Mouse (Mus musculus) megakaryocyte, embryonic 14.5 days (primary cell): ENCODE results near the gene Rce1. TPM values are rescaled to one million over a fixed set of nuclear protein-coding genes. Genes with fewer than 3 reads are reported as not detected.
A peak's percentile ranks its signal among the peaks of the same experiment; 100 is the strongest.

Experiments
- H3K27me3 ChIP-seq: replicated peaks from 2 replicates; pipeline ENCODE3; 2012; ENCODE audit warnings: inconsistent platforms
- H3K36me3 ChIP-seq: replicated peaks from 2 replicates; pipeline ENCODE3; 2012; ENCODE audit warnings: low read length, inconsistent platforms, mixed read lengths
- H3K4me1 ChIP-seq: 2 replicates; pipeline ENCODE4 v1.6.1; 2012; ENCODE audit warnings: inconsistent platforms
- H3K4me3 ChIP-seq: replicated peaks from 2 replicates; pipeline ENCODE3; 2012; ENCODE audit warnings: moderate library complexity, mild to moderate bottlenecking, inconsistent platforms
- H3K9me3 ChIP-seq: 2 replicates; pipeline ENCODE4 v1.6.1; 2012; ENCODE audit warnings: inconsistent platforms
- FLI1 ChIP-seq: IDR thresholded peaks from 2 replicates; pipeline ENCODE4 v1.6.1; 2012; ENCODE audit warnings: low read length, inconsistent platforms, mixed read lengths
- GATA1 ChIP-seq: IDR thresholded peaks from 3 replicates; pipeline ENCODE4 v1.6.1; 2012; ENCODE audit warnings: mixed read lengths, low read length, inconsistent platforms, borderline replicate concordance
- polyA plus RNA-seq: library from polyadenylated mRNA; stranded (reverse); fragments of >175 nt; gene quantifications from 2 replicates; pipeline ENCODE4 v1.2.3, GENCODE M21; 2012; ENCODE audit warnings: low replicate concordance; ENCODE audit not compliant: insufficient read depth

Gene Rce1
- polyA plus RNA-seq = 17.9 and 27.3 TPM in 2 replicates

DNA sequence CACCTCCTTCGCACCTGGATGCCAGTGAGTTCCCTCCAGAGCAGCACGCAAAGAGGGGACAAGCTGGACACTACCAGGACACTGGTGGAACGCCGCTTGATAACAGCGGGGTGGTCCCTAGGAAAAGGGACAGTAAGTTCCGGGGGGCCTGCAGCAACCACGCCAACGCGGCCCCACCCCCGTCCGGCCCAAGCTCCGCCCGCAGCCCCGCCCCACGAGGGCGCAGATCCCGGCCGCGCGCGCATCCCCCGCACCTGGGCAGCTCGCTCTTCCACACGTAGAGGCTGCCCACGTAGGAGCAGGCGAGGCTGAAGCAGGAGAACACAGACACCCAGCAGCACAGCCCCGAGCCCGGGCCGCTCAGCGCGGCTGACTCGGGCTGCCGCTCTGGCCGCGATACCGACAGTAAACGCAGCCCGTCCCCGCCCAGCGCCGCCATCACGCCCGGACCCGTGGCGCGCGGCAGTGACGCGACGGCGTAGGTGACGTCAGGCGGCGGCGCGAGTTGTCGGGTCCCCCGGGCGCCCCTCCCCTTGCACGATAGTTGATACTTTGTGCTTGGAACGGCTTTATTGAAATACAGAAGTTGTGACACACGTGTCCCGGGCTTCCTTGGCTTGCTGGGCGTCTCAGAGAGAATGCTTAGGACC lies at the start of gene Rce1:
Rce1 (minus strand) TSS at position 463 of the 650 bp plus-strand sequence.
- TF ChIP-seq FLI1 (no peak), GATA1 (no peak)
- peak within 1 kb of the TSS; percentile 98 for H3K4me3 ChIP-seq
- peaks cover 37% of the 10 kb centered on the region for H3K36me3 ChIP-seq
- peaks cover 30% of the 10 kb centered on the region for H3K4me1 ChIP-seq
- no peaks in the 10 kb centered on the region for H3K9me3 ChIP-seq
- H3K27me3 ChIP-seq = no peaks in the 10 kb centered on the region

DNA sequence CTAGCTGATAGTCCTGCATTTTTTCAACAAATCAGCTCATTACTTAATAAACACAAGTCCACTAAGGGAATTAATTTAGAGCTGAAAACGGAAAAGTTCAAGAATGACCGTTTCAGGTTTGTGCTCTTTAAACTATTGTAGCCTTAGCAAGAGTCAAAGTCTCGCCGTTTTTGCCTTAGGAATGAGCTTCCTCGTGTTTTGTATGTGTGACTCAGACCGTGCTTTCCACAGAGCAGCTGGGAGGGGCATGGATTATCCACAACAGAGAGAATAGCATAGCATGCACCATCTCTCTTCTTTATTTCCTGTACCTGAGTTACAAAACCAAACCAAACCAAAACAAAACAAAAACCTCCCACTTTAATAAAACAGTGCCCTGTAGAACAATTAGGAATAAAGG lies 47.0 kb upstream of the Rce1 start:
- Histone ChIP-seq H3K4me1 (no peaks in the 10 kb centered on the region), H3K36me3 (no peaks in the 10 kb centered on the region), H3K9me3 (no peaks in the 10 kb centered on the region), H3K4me3 (no peak overlapping the region), H3K27me3 (peaks cover 21% of the 10 kb centered on the region)
- TF ChIP-seq FLI1 = no peak
- no peak for TF ChIP-seq GATA1

DNA sequence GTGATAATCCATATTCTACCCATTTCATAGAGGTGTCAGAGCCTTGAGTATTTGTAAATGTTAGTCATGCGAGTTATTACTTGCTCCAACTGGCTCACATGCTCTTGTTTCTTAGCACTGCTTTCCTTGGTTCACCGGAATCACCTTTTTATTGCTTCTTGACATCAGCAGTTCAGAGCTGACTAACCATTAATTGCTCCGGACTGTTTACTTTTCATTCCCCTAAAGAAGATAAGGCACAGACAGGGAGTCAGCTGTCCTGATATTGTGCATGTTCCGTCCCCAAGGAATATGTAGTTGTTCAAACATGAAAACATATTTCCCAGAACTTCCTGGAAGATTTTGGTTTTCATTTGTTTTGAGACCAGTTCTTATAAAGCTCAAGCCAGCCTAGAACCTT lies 45.3 kb upstream of the Rce1 start:
- Histone ChIP-seq H3K4me3 (no peak overlapping the region), H3K4me1 (no peaks in the 10 kb centered on the region), H3K9me3 (no peaks in the 10 kb centered on the region), H3K27me3 (peaks cover 24% of the 10 kb centered on the region), H3K36me3 (no peaks in the 10 kb centered on the region)
- TF ChIP-seq FLI1 (no peak), GATA1 (no peak)

DNA sequence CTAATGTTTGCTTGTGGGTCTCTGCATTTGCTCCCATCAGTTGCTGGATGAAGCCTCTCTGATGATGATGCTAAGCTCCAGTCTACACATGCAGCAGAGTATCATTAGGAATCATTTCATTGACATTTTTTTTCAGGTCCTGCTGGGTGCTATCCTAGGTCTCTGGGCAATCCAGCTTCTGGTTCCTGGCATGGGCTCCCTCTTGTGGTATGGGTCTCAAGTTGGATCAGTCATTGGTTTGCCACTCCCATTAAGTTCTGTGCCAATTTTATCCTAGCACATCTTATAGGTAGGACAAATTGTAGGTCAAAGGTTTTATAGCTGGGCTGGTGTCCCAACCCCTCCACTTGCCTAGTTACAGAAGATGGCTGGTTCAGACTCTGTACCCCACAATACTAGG lies 41.4 kb upstream of the Rce1 start:
- Histone ChIP-seq H3K4me3 (no peak overlapping the region), H3K27me3 (peaks cover 28% of the 10 kb centered on the region), H3K4me1 (no peaks in the 10 kb centered on the region), H3K9me3 (no peaks in the 10 kb centered on the region), H3K36me3 (no peaks in the 10 kb centered on the region)
- TF ChIP-seq GATA1 (no peak), FLI1 (no peak)

DNA sequence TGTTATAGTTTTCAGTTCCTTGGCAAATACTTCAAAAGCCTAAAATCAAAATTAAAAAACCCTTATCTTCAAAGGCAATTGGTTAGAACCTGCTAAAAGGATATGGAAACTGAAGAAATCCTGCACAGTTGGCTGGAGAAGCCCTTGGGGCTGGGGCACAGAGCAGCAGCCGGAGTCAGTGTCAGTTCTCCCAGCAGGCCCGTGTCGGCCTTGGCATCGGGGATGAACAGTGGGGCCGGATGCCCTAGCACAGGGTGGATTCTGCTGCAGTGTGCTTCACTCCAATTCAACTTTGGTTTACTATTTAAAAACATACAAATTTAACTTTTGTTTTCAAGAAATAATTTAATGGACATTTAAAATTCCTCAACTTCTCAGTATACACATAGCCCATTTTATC lies 32.7 kb upstream of the Rce1 start:
- H3K4me3 ChIP-seq = no peak overlapping the region
- H3K9me3 ChIP-seq = no peaks in the 10 kb centered on the region
- peaks cover 14% of the 10 kb centered on the region for H3K27me3 ChIP-seq
- TF ChIP-seq FLI1 (no peak), GATA1 (no peak)
- H3K36me3 ChIP-seq = no peaks in the 10 kb centered on the region
- no peaks in the 10 kb centered on the region for H3K4me1 ChIP-seq

DNA sequence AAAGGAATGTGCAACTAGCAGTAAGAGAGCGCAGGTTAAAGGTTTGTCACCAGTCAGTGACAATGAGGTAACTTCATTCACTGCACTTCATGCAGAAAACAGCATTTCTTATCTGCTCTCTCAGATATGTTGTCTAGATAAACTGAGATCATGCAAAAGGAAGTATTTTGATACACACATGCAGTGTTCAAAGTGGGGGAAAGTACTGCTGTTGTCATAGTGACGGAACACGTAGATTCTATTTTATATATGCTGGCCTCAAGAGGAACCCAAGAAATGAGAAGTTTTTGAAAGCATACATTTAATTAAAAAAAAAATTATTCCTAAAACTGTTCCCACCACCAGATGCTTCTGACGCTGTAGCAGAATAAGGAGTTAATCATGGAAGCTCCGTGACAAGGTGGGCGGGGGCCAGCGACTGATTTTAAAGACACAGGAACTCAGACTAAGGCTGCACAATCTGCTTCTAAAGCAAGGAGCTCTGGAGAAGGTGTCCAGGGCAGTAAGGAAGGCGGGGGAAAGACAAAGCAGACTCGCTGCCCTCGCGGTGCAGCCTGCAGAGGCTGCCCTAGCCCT lies 21.6 kb upstream of the Rce1 start:
- TF ChIP-seq FLI1 (no peak), GATA1 (no peak)
- Histone ChIP-seq H3K36me3 (no peaks in the 10 kb centered on the region), H3K4me3 (no peak overlapping the region), H3K4me1 (no peaks in the 10 kb centered on the region), H3K27me3 (peaks cover 45% of the 10 kb centered on the region), H3K9me3 (no peaks in the 10 kb centered on the region)

DNA sequence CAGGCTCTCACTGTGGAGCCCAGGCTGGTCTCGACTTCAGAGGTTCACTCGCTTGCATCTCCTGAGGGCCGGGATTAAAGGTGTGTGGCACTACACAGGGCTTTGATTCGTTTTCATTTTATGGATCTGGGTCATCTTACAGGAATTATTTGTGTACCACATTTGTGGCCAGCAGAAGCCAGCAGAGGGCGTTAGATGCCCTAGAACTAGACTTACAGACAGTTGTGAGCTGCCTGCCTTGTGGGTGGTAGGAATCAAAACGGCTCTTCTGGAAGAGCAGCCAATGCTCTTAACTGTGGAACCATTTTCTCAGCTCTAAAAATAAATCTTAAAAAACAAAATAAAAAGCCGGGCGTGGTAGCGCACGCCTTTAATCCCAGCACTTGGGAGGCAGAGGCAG lies 18.8 kb upstream of the Rce1 start:
- Histone ChIP-seq H3K36me3 (no peaks in the 10 kb centered on the region), H3K4me1 (no peaks in the 10 kb centered on the region), H3K9me3 (no peaks in the 10 kb centered on the region), H3K27me3 (peaks cover 44% of the 10 kb centered on the region), H3K4me3 (no peak overlapping the region)
- TF ChIP-seq FLI1 = no peak
- TF ChIP-seq GATA1 = no peak

DNA sequence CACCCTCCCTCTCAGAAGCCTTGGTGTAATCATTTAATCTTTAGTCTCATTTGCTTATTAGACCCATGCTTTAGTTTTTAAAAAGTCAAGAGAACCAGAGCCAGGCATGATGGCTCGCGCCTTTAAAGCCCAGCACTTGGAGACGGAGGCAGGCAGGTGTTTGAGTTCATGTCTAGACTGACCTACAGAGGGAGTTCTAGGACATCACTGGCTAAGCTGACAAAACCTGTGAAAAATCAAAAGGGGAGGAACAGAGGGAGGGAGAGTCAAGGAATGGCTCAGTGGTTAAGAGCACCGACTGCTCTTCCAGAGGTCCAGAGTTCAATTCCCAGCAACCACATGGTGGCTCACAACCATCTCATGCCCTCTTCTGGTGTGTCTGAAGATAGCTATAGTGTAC lies 10.5 kb upstream of the Rce1 start:
- Histone ChIP-seq H3K9me3 (no peaks in the 10 kb centered on the region), H3K4me1 (no peaks in the 10 kb centered on the region), H3K4me3 (no peak overlapping the region), H3K36me3 (no peaks in the 10 kb centered on the region), H3K27me3 (peaks cover 33% of the 10 kb centered on the region)
- TF ChIP-seq FLI1 (no peak), GATA1 (no peak)

DNA sequence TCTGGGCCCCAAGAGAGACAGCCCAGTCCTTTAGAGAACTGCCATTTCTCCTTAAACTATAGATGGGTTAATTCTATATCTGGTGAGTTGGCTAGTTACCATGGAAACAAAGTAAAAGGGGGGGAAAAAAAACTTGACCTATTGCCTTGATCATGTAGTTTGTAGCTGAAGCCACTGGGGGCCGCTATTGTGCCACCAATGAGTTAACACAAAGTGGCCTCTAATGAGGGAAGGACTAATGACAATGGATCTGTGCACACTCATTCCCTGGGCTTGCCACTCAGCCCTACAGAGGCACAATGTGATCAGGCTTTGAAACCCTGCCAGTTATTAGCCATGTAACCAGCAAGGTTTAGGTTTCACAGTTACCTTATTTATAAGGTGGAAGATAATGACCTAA lies 3.4 kb upstream of the Rce1 start:
- no peak overlapping the region for H3K4me3 ChIP-seq
- TF ChIP-seq GATA1 (no peak), FLI1 (no peak)
- peaks cover 2% of the 10 kb centered on the region for H3K27me3 ChIP-seq
- H3K4me1 ChIP-seq = peaks cover 25% of the 10 kb centered on the region
- H3K9me3 ChIP-seq = no peaks in the 10 kb centered on the region
- H3K36me3 ChIP-seq = peaks cover 4% of the 10 kb centered on the region

DNA sequence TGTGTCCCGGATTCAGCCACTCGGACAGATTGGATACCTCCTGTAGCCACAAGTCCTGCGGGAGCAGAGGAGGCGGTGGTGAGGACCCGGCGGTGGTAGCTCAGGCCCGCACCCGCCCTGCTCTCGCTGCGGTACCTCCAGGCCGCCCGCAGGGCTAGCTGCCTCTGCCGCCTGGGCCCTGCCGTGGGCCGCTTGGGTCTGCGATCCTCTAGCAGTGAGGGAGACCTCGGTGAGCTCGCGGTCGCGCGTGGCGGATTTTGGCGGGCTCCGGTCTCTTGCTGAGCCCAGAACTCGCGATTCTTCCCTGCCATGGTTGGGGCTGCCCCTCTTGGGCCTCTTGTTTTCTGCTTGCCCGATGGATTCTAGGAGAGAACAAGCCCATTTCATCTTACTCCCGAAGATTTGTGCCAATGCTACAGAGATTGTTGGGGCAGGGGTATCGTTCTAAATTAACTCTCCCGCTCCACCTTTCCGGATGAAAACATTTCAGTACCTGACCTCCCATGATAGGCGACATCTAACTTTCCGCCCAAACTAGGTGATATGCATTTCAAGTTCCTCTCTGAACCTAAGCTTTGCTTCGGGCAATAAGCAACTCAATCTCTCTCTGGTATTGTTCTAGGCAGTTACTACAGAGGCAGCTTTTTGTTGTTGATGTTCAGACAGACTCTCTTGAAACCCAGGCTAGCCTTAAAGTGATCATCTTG lies 541 bp upstream of the Rce1 start:
- peaks cover 31% of the 10 kb centered on the region for H3K36me3 ChIP-seq
- H3K4me1 ChIP-seq = peaks cover 30% of the 10 kb centered on the region
- H3K9me3 ChIP-seq = no peaks in the 10 kb centered on the region
- H3K27me3 ChIP-seq = no peaks in the 10 kb centered on the region
- H3K4me3 ChIP-seq = peak overlapping the region; percentile 98
- TF ChIP-seq FLI1 (no peak), GATA1 (no peak)
